Mouse (Mus musculus): ENCODE measurements around the gene Tcp1.
"Not testable (repeated sequence)": the region's sequence is repeated elsewhere in the genome, so short reads cannot be mapped to it uniquely, and the experiment has no call there.

Tcp1 gene

DNA sequence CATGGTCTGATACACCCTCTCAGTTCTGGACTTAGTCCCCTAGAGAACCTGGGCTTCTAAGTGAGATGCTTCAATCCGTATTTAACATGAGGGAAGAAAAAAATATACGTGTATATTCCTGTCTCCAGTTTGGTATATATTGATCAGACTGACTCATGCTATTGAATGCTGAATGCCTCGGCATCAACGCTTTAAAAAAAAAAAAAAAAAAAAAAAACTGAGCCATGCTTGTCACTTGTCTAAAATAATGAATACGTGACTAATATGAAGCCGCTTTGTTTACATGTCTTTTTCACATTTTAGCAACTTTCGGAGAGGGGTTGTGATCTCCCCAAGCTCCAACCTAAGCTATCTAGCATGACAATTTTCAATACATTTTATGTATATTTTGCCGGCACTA, 5.1 kb upstream of the Tcp1 start:
- in situ Hi-C loops (cut with MboI, MseI), result no loop called here

GRCm38 (mm10) chr17:12915881-12916583, 531 bp downstream of the Tcp1 start, which contains the start of gene Mrpl18:
TSS of gene Mrpl18 (minus strand) at chr17:12916345.
- in situ Hi-C loops (cut with MboI, MseI), result no loop called here

DNA sequence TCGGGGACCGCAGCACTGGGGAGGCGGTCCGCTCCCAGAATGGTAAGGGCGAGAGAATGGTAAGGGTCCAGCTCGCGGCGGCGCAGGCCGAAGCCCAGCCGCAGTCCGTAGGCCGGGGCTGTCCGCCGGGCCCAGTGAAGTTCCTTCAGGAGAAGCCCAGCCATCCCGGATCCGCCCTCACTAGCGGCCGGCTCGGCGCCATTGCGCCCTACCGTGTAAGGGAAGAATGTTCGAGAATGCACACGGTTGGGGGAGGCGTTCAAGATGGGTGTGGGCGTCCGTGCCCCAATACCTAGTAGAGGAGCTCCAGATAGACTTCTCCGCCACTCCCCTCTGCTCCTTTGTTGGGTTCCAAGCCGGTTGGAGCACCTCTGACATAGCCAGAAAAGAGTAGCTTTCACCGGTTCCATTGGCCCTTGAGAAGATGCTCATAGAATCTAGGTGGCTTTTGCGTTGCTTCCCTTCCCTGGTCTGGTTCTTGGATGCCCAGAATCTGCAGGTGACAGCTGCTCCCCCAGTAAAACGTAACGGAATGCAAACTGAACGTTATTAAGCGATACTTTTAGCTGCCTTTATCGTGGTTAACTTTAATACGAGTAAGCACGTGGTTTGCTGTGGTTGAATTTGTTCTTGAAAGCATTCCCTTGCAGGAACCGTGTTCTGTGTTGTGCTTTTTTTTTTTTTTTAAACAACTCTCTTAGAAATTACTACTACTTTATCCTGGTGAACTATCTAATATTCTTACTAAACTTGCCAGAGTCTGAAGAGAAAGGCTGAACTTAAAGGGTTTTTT, 1.3 kb downstream of the Tcp1 start:
- in situ Hi-C loops (cut with MboI, MseI), result no loop called here

DNA sequence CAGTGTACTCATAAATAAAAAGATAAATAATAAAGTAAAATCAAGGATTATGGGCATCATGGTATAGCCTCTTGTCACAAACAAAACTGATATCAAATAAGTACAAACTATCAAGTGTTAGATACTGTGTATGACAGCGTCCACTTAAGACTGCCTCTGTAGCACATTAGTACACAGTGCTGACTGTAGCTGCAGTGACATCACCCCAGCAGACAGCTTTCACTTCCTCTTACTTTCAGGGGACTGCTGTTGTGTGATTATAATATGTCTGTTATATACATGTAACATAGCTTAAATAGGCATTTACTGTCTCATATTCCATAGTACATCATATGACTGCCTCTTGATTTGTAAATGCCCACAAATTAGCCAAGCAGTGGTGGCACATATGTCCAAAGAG, 5.6 kb downstream of the Tcp1 start:
- in situ Hi-C loops (cut with MboI, MseI), result loop anchor here (5.0 kb wide), 1 partner anchor 41 kb away; the partner anchor contains the start of gene Acat2

DNA sequence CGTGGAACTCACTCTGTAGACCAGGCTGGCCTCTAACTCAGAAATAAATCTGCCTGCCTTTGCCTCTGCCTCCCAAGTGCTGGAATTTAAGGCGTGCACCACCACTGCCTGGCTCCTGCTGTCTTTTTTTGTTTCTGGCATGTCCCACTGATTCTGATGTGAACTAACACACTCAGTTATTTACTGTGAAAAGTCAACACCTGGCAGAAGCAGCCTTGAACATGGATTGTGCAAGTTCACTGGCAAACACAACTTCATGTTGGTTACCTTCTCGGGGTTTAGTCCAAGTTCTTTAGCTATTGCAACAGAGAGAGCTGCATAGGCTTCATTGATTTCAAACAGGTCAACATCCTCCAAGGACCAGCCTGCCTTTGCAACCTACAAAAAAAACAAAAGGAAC, 9.5 kb downstream of the Tcp1 start:
- in situ Hi-C loops (cut with MboI, MseI), result no loop called here

DNA sequence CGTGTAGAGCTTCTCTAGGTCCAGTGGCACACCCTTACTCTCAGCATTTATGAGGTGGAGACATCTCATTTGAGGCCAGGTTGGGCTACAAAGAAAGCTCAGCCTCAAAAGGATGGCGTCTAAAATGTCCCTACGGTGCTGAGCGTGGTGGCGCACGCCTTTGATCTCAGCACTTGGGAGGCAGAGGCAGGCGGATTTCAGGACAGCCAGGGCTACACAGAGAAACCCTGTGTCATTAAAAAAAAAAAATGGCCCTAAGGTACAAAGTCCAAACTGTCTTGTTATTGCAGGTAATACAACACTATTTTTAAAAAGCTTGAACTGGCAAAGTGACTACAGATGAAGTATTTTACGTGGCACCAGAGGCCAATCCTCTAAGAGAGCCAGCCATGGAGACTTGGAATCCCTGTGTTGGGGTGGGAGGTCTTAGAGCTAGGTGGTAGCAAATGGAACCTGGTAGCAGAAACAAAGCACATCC, 10.2 kb downstream of the Tcp1 start:
- in situ Hi-C loops (cut with MboI, MseI), result no loop called here

- in situ Hi-C loops (cut with MboI, MseI), result not testable (repeated sequence)
These were observed 16.1 kb downstream of the Tcp1 start for GRCm38 (mm10) chr17:12931576-12931975.

- in situ Hi-C loops (cut with MboI, MseI), result no loop called here
These were observed 20.2 kb downstream of the Tcp1 start for GRCm38 (mm10) chr17:12935719-12936118.

- in situ Hi-C loops (cut with MboI, MseI), result no loop called here
These were observed 22.0 kb downstream of the Tcp1 start for GRCm38 (mm10) chr17:12937412-12937970.

GRCm38 (mm10) chr17:12938077-12938476, 22.6 kb downstream of the Tcp1 start:
- in situ Hi-C loops (cut with MboI, MseI), result no loop called here

- in situ Hi-C loops (cut with MboI, MseI), result not testable (repeated sequence)
These were observed 24.1 kb downstream of the Tcp1 start for GRCm38 (mm10) chr17:12939377-12940148.

DNA sequence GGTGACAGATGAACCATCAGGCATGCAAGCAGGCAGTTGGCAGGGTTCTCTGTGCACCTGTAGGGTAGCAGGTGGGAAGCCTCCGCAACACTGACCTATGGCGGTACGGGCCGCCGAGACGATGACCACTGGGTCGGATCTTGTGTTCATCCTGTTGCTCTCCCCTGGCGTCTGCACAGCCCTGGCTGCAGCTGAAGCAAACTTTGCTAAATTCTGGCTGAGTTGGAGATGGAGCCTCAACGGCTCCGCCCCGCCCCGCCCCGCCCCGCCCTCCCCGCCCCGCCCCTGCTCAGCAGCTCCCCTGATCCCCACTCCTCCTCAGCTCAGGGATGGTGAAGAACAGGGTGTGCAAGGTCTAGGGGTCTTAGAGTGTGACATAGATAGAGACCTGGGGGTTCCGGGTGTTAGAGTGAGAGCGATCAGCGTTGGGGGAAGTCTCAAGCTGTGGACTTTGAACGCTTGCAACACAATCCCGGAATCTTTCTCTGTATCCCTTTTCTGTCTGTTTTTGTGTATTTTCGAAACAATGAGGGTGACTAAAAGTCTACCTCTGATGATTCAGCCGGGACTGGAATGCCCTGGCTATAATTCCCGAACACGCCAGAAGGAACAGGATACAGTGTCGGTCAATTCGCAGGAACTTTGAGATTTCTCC, 24.8 kb downstream of the Tcp1 start, which contains the start of gene Acat3:
Acat3 (minus strand) TSS at position 450 of the 655 bp plus-strand sequence.
- in situ Hi-C loops (cut with MboI, MseI), result no loop called here

DNA sequence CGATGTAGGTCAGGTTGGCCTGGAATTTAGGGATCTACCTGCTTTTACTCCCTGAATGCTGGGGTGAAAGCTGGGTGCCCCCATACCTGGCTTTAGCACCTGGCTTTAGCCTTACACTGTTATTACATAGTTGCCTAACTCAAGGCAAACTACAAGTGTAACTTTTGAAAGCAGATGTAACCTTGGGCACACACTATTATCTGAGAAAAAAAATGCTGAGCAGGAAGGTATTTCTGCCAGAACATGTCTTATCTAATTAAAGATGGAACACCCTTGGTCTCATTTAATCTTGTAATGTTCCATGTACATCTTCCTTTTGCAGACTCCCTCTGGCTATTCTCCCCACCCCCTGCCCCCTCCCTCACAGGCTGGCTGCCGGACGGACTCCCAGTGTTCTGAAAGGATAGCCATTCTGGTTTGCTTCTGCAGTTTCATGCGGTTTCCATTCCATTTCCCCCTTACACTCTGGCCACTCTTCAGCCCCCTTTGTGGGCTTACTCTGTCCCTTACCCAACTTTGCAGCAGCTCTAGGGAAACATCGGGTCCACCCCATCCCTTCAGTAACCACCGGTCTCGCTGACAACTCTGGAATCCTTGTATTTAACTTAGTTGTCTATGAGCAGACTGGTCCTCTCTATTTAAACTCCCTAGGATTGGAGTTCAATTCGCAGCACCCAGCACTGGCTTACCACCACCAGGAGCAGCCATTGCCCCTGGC, 26.2 kb downstream of the Tcp1 start:
- in situ Hi-C loops (cut with MboI, MseI), result no loop called here

- in situ Hi-C loops (cut with MboI, MseI), result no loop called here
These were observed 27.1 kb downstream of the Tcp1 start for GRCm38 (mm10) chr17:12942459-12943162.

- in situ Hi-C loops (cut with MboI, MseI), result loop anchor here (25.0 kb wide), 1 partner anchor 2013 kb away; the partner anchor contains the start of gene Phf10
These were observed 34.2 kb downstream of the Tcp1 start for GRCm38 (mm10) chr17:12949669-12950068.

GRCm38 (mm10) chr17:12956664-12957063, 41.2 kb downstream of the Tcp1 start:
- in situ Hi-C loops (cut with MboI, MseI), result loop anchor here (25.0 kb wide), 1 partner anchor 2006 kb away; the partner anchor contains the start of gene Phf10

DNA sequence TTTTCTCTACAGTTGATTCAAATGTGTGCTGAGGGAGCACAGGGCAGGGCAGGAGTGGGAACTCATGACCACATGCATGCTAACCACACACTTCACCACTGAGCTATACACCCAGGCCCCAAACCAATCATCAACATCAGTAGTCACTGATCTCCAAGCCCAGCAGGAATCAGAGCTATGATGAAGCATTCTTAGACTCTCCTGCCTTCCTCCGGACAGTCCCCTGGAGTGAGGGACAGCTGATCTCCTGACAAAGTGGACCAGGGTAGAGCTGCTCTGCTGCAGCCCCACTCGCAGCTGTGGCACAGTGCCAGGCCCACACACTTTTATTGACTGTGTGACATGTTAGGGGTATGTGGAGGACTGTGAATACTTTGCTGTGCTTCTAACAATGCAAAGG, 43.9 kb downstream of the Tcp1 start:
- in situ Hi-C loops (cut with MboI, MseI), result loop anchor here (25.0 kb wide), 1 partner anchor 2003 kb away; the partner anchor contains the start of gene Phf10

DNA sequence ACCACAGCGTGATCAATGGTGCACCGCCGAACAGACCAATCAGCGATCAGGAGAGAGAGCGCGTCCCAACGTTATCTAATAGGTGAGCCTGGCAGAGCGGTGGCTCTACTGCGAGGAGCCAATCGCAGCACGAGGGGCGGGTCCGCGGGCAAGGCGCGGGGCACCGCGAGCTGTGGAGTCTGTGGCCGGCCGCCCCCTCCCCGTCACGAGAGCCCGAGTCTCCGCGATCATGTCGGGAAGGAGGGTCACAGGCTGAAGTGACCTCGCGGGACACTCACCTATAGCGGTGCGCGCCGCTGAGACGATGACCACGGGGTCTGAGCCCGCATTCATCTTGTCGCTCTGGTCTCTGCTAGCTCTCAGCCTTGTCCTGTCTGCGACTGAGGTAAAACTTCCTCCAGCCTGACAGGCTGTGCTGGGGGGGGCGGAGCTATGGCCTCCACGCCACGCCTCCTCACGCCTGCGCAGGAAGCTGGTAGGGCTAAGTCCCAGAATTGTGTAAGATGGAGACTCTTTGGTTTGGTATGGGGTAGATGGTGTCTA, 44.9 kb downstream of the Tcp1 start, which contains the start of gene Acat2:
Acat2 (minus strand) TSS at position 417 of the 543 bp plus-strand sequence.
- in situ Hi-C loops (cut with MboI, MseI), result loop anchor here (5.0 to 25.0 kb wide), 2 partner anchors 38 to 2002 kb away; partner anchors contain the start of gene Phf10

GRCm38 (mm10) chr17:12963476-12963875, 48.0 kb downstream of the Tcp1 start:
- in situ Hi-C loops (cut with MboI, MseI), result loop anchor here (5.0 to 25.0 kb wide), 2 partner anchors 41 to 1999 kb away; partner anchors contain the start of gene Phf10

Data from T-helper 1 cell (primary cell).